ENCODE assay signal across 19 mouse cellular contexts in genomic region chr2:124634400-124634998, GRCm38 (mm10).
DNase-seq lines count a peak whose midpoint lies in the region; ATAC-seq lines count a peak whose summit lies in the region.
"Had no signal": no experiment of that assay in that cellular context is flagged by ENCODE, and none has a peak within 500 bp of the region (broad histone marks: within the 10 kb centered on the region; RNA-seq: fewer than 3 reads in every experiment).

No protein-coding gene starts in this region.

- no peak overlapping the region for H3K4me3 ChIP-seq in intestine, embryonic 15.5 days (replicated peaks)
- H3K4me3 ChIP-seq in forebrain, embryonic 16.5 days (replicated peaks; ENCODE audit: low read length) = no peak overlapping the region
- H3K4me3 ChIP-seq: heart, adult 2 months; heart, embryonic 10.5 days; heart, embryonic 13.5 days; hindbrain, embryonic 13.5 days had no signal

- H3K27me3 ChIP-seq in intestine, embryonic 15.5 days (replicated peaks) = no peaks in the 10 kb centered on the region
- no peaks in the 10 kb centered on the region for H3K27me3 ChIP-seq in forebrain, embryonic 16.5 days (replicated peaks; ENCODE audit: control insufficient read depth, insufficient read depth, low read length)
- H3K27me3 ChIP-seq: heart, embryonic 13.5 days; hindbrain, embryonic 13.5 days had no signal

- H3K36me3 ChIP-seq in intestine, embryonic 15.5 days = no peaks in the 10 kb centered on the region
- no peaks in the 10 kb centered on the region for H3K36me3 ChIP-seq in forebrain, embryonic 16.5 days (ENCODE audit: control insufficient read depth, insufficient read depth)
- H3K36me3 ChIP-seq: heart, embryonic 10.5 days; heart, embryonic 13.5 days; hindbrain, embryonic 13.5 days had no signal

- peak; percentile 78 for DNase-seq in heart, adult 11 months
- no peak for DNase-seq in heart, postnatal 25 days (ENCODE audit: low spot score)
- no peak for DNase-seq in B cell, adult 2 months
- no peak for DNase-seq in layer of hippocampus, adult 11-12 months (ENCODE audit: low spot score)
- DNase-seq: adrenal gland, postnatal 10 days; adrenal gland, postnatal 36 days; cerebellum, adult 18-20 months; cerebellum, adult 9-10 months; cerebellum, postnatal 14 days; gastrocnemius, postnatal 25 days; heart, adult 2 months; heart, postnatal 14 days; kidney, adult 11 months had no signal

- peaks cover 12% of the 10 kb centered on the region for H3K4me1 ChIP-seq in intestine, embryonic 15.5 days (replicated peaks)
- H3K4me1 ChIP-seq in forebrain, embryonic 16.5 days (replicated peaks; ENCODE audit: control insufficient read depth, insufficient read depth, low read length) = peaks cover 14% of the 10 kb centered on the region

- 75% methylated on average over 7 of the region's 7 CpGs for WGBS in intestine, embryonic 15.5 days
- WGBS in forebrain, embryonic 16.5 days = 89% methylated on average over 7 of the region's 7 CpGs

- intact Hi-C loops in heart, postnatal 25 days (cut with DNase I) = no loop called here

- no peak overlapping the region for H3K9ac ChIP-seq in intestine, embryonic 15.5 days
- H3K9ac ChIP-seq in forebrain, embryonic 16.5 days (replicated peaks; ENCODE audit: low read depth, low read length) = no peak overlapping the region
- H3K9ac ChIP-seq: heart, embryonic 13.5 days; hindbrain, embryonic 13.5 days had no signal

- H3K4me2 ChIP-seq in intestine, embryonic 15.5 days (replicated peaks) = no peak overlapping the region
- H3K4me2 ChIP-seq in forebrain, embryonic 16.5 days (ENCODE audit: low read length) = no peak overlapping the region
- H3K4me2 ChIP-seq: heart, embryonic 13.5 days; hindbrain, embryonic 13.5 days had no signal

- H3K9me3 ChIP-seq in intestine, embryonic 15.5 days = no peaks in the 10 kb centered on the region
- no peaks in the 10 kb centered on the region for H3K9me3 ChIP-seq in forebrain, embryonic 16.5 days (ENCODE audit: control insufficient read depth, low read length)
- H3K9me3 ChIP-seq: heart, embryonic 10.5 days; heart, embryonic 13.5 days; hindbrain, embryonic 13.5 days had no signal

- H3K27ac ChIP-seq in intestine, embryonic 15.5 days = no peak overlapping the region
- no peak overlapping the region for H3K27ac ChIP-seq in forebrain, embryonic 16.5 days (ENCODE audit: low read length)
- H3K27ac ChIP-seq: heart, adult 2 months; heart, embryonic 10.5 days; heart, embryonic 13.5 days; hindbrain, embryonic 13.5 days had no signal

- peak; percentile 79 for ATAC-seq in activated CD4-positive, CD25-positive, alpha-beta regulatory T cell, adult 4 months
- peak; percentile 71 for ATAC-seq in intestine, embryonic 15.5 days
- ATAC-seq in forebrain, embryonic 16.5 days = no peak
